Mouse (Mus musculus) ES-E14 (cell line): ENCODE results near the gene Krt42.

Experiments
- HCFC1 ChIP-seq: IDR thresholded peaks from 2 replicates; pipeline ENCODE4 v1.6.1; 2012; ENCODE audit warnings: low read length, inconsistent platforms, borderline replicate concordance; ENCODE audit not compliant: insufficient read depth
- MAFK ChIP-seq: IDR thresholded peaks from 2 replicates; pipeline ENCODE4 v1.6.1; 2014; ENCODE audit warnings: mild to moderate bottlenecking, low read depth, low read length, inconsistent platforms; ENCODE audit not compliant: insufficient read depth
- ZC3H11A ChIP-seq: IDR thresholded peaks from 2 replicates; pipeline ENCODE4 v1.6.1; 2012; ENCODE audit warnings: low read depth, mild to moderate bottlenecking, inconsistent platforms, low read length, borderline replicate concordance
- ZNF384 ChIP-seq: IDR thresholded peaks from 2 replicates; pipeline ENCODE4 v1.6.1; 2012; ENCODE audit warnings: low read depth, low read length, inconsistent platforms

DNA sequence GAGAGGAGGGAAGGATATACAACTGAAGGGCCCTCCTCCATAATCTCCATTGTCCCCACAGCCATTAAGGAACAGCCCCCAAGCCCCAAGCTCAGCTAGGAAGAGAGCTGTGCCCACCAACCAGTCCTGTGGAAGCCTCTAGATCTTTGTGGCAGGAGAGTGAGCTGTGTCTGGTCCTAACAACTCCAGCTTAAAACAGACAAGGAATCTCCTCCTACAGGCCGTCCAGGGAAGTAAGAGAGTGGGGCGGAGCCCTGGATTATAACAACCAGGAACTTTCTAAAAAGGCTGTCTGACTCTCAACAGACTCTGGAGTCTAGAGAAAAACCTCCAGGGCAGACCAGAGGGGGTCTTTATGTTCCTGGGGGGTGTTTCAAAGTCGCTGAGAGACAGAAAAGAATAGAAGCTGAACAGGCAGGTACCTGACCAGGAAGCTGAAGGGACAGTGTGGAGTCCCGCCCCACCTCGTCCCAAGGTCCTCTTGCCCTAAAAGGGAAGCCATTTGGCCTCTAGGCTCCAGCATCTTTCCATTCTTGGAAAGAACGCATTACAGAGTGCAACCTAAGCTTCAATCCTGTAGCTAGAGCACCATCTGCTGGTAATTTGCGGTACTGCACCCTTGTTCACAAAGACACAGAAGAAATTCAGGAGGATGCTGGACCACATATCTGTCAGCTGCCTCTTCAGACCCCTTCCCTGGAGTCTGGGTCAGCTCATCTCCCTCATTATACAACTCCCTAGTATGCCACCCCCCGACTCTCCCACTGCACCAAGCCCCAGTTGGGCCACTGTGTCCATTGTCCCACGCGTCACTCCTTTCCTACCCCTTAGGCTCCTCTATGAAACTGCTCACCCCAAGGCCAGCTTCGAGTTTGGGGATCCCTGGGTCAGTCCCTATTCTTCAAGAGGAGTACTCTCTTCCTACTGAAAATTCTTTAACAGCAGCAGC lies 12.2 kb upstream of the Krt42 start:
- TF ChIP-seq ZNF384 (0 out of 2 replicates have a peak, but pooled peaks have one; percentile 23), MAFK (0 out of 2 replicates have a peak, but pooled peaks have one; percentile 41), ZC3H11A (peak; percentile 99), HCFC1 (no peak)
